Mouse (Mus musculus) kidney, postnatal 14 days (tissue): ENCODE results near the gene Zfp92.
"Not testable (repeated sequence)": the region's sequence is repeated elsewhere in the genome, so short reads cannot be mapped to it uniquely, and the experiment has no call there.

Experiments used
- DNase-seq: peaks from one replicate; pipeline ENCODE4 v3.0.0; 2022; ENCODE audit warnings: mixed read lengths

Gene Zfp92

GRCm38 (mm10) chrX:73410880-73411517, at the start of gene Zfp92:
Gene Zfp92, plus strand, starts transcription at chrX:73411096.
- peak; percentile 12 for DNase-seq

DNA sequence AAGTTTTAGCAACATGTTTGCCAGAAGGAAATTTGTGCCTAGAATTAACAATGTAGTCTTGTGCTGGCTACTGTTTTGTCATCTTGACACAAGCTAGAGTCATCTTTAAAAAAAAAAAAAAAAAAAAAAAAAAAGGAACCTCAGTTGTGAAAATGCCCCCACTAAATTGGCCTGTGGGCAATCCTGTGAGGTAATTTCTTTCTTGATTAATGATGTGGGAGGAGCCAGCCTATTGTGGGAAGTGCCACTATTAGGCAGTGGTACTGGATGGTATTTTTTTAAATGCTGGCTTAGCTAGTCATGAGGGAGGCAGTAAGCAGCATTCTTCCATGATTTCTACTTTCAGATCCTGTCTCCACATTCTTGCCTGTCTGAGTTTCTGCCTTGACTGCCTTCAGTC, 47.6 kb upstream of the Zfp92 start:
- DNase-seq: no peak

GRCm38 (mm10) chrX:73384419-73384818, 26.5 kb upstream of the Zfp92 start:
- DNase-seq: no peak

DNA sequence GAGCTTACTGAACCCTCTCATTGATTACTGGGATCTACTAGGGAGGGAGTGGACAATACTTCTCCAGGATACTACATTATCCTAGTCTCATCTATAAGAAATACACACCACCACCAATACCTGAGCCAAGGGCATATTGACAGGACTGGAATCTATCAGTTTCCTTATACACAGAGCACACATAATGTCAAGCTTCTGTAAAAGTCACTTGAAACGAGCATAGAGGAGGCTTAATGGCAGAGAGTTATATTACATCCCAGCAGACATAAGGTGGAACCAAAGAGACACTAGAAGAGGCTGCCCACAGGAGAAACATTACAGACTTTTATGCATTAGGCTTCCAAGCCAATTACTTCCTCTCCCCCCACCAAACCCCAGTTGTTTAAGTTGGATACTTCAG, 26.0 kb upstream of the Zfp92 start:
- no peak for DNase-seq

DNA sequence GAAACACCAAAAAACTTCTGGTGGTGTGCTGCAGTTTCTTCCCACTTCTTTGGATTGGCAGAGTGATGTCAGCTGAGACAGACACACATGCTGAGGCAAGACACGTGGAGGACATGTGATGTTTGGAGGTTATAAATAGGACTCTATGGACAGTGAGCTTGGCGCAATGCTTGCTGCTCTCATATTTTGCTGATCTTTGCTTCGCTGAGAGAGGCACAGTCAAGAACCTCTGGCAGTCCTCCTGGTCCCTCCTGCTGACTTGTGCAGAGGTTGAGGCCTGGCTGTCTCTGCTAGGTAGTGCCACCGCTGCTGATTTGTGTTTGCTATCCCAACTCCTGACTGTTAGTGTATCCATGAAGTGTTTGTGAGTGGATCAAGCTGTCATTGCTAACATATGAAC, 19.4 kb upstream of the Zfp92 start:
- no peak for DNase-seq

- no peak for DNase-seq
Measured at GRCm38 (mm10) chrX:73396446-73396845, 14.4 kb upstream of the Zfp92 start.

DNA sequence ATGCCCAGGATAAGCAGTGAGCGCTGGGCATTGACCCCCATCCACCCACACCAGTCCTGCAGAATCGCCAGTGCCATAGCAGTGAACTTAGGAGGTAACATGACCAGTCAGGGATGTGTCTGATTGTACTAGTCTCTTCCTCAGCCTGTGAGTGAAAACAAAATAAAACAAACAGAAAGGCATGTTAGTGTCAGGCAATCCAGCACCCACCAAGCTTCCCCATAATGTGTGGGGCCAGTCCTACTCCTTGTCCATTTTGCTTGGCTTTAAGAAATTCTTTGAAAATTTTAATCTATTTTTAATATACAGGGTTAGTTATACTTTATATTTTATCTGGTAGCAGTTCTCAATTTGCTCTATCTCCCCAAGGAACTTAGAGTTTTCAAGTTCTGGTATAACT, 12.3 kb upstream of the Zfp92 start, which contains the start of gene Gm18336:
Gm18336 (minus strand) TSS at position 101 of the 400 bp plus-strand sequence.
- not testable (repeated sequence) for DNase-seq

DNA sequence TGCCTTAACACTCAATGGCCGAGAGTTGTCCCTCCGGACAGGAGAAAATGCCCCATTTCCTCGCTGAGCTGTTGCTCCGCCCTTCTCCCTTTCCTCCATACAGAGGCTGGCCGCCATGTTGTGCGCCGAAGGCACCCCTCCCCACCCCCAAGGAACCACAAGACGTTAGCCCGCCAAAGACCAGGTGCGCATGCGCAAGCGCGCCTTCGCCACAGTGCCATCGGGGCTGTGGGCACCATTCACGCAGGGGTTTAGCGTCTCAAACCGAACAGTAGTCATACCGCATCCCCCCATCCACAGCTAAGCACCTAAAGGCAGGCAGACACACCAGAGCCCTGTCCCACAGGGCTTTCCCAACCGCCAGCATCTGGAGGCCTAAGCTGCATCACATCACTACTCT, 9.9 kb upstream of the Zfp92 start:
- no peak for DNase-seq

GRCm38 (mm10) chrX:73401616-73402015, 9.3 kb upstream of the Zfp92 start:
- no peak for DNase-seq

GRCm38 (mm10) chrX:73412767-73413166, 1.9 kb downstream of the Zfp92 start:
- DNase-seq: no peak

GRCm38 (mm10) chrX:73430036-73430435, 19.1 kb downstream of the Zfp92 start:
- peak; percentile 7 for DNase-seq

GRCm38 (mm10) chrX:73432850-73433249, 22.0 kb downstream of the Zfp92 start:
- DNase-seq: no peak

DNA sequence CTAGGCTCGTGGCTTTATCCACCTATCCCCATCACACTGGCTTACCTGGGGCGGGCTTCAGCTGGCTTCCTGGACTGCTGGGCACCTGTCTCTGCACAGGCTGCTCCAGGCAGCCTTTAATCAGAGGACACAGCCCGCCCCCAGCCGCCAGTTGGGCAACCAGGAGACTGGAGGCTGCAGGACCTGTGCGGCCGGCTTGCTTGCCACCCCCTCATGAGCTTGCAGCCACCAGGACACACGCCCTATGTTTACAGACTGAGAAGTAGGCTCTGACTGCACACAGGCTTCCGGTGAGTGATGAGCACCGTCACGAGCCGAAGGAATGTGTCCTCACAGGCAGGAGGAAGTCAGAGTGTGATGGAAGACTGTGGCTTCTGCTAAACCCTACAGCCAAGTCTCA, 24.4 kb downstream of the Zfp92 start, which contains the start of gene Trex2:
Trex2 (minus strand) TSS at position 93 of the 400 bp plus-strand sequence.
- no peak for DNase-seq

DNA sequence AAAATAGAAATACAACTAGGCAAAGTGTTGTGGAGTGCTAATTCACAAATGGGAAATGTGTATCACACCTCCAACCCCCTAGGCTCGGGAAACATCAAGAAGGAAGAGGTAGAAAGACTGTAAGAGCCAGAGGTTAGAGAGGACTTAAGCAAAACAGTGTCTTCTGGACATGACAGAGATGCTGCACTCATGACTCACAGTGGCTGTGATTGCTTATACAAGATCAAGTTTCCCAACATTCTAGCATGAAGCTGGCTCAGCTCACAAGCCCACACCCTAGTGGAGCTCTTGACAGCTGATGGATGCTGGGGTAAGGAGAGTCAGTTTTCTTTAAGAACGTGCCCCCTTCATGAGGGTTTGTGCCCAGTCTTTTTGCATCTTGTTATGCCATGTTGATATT, 30.5 kb downstream of the Zfp92 start:
- DNase-seq: no peak

DNA sequence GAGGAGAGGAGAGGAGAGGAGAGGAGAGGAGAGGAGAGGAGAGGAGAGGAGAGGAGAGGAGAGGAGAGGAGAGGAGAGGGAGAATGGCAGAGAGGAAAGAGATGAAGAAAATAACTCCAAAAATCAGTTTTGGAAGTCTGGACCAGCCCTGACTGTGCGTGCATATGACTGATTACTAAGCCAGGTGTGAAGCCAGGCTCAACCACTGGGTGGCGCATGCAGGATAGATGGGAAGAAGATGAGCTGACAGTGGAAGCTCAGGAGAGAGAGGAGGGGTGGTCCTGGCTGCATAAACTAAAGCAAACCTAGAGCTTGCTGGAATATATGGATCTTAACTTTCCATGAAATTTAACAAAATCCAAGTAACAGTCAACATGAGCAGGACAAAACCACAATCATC, 41.1 kb downstream of the Zfp92 start:
- DNase-seq: peak; percentile 54

DNA sequence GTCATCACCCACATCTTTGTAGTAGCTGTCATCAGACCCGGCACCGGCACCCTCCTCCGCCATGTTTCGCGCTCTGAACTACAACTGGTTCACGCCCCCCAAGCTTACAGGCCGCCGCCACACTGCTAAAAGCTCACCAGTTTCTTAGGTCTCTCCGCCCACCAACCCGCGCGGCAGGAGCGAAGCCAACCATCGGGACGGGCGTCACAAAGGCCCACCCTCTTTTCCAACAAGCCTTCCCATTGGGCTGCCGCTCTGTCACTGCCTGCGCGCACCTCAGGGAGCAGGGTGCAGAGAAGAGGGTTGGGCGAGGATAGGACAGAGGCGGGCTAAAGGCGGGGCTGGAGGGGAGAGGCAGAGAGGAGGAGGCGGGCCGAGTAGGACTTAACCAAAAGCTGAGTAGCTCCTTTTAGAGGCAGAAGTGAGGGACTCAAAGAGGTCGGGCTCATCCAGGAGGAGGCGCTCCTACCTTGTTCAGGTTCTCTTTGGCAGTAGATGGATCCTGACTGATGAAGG, 48.0 kb downstream of the Zfp92 start, which contains the start of gene Haus7:
Haus7 (minus strand) TSS at position 168 of the 516 bp plus-strand sequence.
- peak; percentile 94 for DNase-seq

DNA sequence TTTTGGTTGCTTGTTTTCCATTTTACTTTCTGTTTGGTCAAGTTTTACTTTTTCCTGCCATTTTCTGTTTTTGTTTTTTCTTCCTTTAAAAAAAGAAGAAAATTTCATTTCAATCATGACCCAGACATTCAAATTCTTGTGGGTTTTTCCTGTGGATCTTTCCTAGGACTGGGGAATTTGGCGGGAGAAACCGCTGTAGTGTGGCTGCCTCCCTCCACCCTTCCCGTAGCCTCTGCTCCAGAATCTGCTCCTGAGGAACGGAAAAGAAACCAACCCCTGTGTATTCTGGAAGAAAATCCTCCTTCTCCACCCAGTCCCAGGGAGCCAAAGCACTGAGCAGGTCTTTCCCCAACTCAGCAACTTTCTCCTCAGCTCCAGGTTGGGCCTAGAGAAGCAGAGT, 49.9 kb downstream of the Zfp92 start:
- no peak for DNase-seq

- DNase-seq: no peak
Measured at GRCm38 (mm10) chrX:73465483-73466186, 54.7 kb downstream of the Zfp92 start.

- DNase-seq: no peak
Measured at GRCm38 (mm10) chrX:73467446-73468241, 56.7 kb downstream of the Zfp92 start.

DNA sequence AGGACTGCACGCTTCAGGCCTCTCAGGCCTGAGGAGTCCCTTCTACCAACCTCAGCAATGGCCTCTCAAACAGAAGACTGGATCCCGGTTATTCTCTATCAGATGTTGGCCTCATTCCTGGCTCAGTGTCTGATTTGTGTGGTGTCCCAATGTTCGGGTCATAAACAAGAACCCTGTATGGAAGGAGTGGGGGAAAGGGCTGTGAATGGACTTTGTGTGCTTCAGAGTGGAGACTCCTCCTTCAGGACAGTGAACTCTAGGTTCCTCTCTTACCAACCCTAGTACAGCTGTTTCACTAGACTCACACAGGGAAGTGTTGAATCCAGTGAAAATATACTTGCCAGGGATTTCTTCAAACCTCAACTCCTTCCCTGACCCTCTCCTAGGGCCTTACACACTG, 57.4 kb downstream of the Zfp92 start:
- DNase-seq: no peak

DNA sequence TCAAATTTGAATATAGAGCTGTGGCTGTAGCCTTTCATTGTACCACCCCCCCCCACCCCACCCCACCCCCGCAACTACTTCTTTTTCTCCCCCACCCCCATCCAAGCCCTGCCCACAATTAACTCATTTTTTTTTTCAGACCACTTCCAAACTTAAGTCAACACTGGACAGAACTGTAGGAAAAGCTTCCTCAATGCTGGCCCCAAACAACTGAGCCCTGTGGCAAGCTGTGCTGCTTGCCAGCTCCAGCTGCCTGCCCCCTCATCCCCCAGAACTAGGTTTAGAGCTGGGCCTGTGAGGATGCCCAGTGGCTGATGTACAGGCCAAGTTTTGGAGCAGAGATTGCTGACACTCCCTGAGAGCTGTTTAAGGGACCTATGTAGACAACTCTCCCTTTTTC, 57.9 kb downstream of the Zfp92 start:
- DNase-seq: no peak

DNA sequence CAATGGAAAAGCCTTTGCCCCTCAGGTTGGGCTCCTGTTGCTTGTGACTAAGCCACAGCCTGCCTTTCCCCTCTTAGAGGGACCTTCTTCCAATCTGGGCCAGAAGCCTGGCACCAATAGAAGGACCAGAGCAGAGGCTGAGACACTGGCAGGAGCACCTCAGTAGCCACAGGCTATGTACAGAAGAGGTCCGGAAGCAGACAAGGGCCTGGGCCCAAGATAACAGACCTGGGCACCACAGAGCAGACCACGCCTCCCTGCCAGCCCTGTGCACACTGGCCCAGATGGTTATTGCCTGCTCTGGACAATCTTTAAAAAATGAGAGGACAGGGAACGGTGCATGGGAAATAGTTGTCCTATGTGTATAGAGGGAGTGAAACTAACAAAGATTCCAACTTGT, 60.9 kb downstream of the Zfp92 start:
- DNase-seq: no peak
